Mouse (Mus musculus) NIH3T3 (cell line): ENCODE measurements around the gene Bsnd.

Experiments used
- DNase-seq: peaks from one replicate; pipeline ENCODE4 v3.0.0-alpha.2; 2012; ENCODE audit warnings: low read depth

The Bsnd gene

DNA sequence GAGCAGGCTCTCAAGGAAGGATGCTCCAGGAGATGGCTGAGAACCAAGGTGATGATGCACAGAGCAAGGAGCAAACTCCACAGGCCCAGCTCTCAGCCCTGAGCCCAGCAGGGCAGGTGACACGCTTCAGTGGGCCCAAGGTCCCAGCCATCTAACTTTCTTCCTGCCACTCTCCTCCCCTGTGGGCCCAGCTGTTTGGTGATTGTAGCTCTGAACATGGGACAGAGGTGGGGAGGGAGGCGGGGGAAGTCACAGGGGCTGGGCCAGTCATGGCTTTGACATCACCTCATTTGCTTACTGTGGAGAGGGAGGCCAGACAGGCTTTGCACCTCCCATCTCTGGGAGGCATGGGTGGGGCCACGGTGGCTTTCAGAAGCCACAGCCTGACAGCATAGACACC is at the start of gene Bsnd:
Gene Bsnd, minus strand, starts transcription at position 168 of the 400 bp plus-strand sequence.
- no peak for DNase-seq

DNA sequence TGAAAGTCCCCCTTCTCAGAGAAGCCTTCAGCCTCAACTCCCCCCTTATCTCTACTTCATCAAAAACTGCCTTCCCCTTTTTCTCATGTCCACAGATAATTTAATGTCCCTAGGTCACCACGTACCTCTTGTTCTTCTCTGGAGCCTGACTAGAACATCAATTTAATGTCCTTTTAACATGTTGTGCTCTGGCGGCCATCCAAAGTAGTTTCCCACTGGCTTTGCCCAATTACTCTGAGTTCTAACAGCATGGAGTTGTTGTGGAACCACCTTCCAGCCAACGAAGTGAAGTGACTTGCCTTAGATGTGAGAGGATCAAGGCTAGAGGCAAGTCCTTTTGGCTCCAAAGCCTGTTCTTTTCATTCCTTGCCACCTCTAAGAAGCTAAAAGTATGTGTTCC is 49.4 kb upstream of the Bsnd start:
- no peak for DNase-seq

DNA sequence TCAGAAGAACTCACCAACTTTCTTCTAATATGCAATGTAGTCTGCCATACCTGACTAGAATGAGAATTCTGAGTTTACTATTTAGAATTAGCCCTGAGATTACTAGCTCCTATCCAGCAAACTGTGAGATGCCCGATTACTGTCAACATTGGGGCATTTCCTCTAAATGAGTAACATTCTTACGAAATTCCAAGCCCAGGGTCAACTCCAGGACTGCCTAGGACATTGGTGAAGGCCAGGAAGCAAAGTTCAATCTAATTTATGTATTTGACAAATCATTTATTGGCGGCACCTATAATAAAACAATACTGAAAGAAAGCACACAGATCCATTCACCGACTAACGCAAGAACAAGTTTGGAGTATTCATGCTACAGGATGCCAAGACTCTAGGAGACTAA is 47.7 kb upstream of the Bsnd start:
- no peak for DNase-seq

DNA sequence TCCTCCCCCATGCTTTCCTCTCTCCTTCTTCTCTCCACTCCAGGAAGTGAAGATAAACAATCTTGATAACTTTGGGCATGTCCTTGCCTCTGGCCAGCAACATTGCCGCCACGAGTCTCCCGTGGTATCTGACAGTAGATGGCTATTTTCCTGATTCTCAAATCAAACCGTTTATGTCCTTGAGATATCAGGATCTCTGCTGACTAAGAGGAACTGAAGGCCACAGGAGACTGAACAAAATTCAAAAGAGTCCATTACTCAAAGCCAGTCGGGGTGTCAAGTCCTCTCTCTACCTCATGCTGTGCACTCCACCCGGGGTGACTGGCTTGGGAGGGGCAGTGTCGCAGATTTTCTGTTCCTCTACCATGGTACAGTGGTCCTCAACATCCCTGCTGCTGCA is 42.2 kb upstream of the Bsnd start:
- no peak for DNase-seq

DNA sequence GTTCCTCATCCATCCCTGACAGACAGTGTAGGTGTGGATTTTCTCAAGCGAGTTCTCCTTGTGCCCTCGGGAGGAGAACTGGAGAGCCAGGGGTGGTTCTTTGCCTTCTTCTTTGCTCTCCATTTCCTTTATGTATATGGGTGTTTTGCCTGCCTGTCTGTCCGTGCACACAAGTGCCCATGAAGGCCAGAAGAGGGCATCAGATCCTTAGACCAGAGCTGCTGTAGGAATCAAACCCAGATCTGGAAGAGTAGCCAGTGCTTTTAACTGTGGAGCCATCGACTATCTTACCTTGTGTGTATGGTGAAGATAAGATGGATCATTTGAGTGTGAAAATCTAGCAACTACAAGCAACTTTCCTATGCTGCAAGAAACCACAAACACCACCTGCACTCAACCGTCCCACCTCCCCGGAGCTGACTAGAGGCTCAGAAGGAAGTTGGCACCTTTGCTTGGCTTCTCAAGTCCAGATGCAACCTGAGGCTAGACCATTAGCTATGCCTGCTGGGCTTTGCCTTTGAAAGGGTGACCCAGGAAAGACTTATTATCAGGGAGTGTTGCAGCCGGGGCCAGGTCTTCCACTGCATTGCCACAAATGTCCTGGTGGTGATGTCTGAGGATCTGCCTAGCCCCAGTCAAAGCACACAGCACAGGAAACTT is 41.5 kb upstream of the Bsnd start:
- peak; percentile 49 for DNase-seq

DNA sequence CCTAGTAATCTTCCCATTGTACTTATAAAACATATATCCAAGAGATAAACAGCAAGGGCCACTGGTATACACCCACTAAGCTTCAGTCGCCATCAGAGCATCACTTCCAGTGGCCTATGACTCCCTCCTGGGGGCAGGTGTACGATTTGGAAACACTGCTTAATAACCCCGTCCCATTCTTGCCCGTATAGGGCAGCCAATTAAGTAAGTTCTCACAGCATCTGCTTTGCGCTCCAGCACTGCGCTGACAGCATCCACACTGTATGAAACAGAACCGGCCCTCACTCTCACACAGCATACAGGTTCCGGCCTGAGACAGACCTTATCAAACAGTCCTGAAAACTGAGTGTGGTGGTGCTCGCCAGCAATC is 38.0 kb upstream of the Bsnd start:
- DNase-seq: no peak

DNA sequence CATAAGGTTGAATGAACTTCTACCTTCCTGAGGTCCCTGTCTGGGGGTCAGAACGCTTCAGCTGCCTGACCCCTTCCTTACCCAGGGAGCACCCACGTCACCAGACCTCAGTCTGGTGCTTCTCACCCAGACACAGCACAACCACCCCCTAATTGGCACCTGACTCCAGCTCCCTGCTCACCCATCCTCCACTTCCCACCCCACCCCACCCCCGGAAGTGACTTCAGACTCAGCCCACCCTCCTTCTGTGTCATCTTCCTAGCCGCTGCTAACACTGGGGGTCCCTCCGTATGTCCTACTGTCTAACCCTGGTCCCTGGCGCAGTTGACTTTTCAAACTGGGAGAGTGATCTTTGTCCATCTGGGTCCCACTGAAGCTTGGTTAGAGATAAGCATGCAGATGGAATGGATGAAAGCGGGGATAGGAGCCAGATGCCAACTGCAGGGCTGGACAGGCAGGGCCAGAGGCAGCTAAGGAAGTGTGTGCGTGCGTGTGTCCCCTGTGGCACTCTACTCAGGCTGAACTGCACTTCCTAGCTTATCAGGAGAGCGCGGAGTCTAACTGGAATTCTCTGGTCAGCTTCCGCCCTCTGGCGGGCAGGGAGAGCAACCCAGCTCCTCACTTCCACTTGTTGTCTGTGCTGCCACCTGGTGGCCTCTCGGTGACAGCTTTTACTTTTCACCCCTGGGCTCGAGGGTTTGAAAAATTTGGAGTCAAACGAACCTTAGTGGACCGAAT is 37.5 kb upstream of the Bsnd start:
- peak; percentile 98 for DNase-seq

DNA sequence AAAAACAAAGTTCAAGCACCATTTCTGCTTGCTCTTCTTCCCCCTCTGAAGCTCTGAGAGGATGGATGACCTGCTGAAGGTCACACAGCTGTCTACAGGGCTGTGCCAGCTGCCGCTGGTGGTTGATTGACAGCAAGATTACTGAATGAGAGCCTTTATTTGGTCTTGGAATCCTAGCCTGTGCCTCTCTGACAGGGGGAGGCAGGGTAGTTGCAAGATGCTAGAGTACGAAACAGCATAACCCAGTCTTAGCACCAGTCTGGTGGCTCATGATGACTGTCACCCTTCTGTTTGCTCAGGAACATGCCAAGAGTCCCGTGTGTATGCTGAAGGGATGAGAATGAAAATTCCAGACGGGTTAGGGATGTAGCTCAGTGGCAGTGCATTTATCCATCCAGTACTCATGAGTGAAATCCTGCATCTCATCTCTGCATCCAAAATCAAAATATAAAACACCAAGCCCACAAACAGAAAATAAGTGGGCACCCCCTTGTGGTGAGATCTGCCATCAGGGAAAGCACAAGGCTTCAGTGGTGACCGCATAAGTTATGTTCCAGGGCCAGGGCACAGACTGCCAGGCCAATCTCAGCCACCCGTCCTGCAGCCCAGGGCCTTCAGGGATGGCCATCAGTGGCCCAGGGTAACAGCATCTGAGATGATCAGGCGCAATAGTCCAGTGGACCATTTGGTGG is 35.9 kb upstream of the Bsnd start:
- peak; percentile 59 for DNase-seq

DNA sequence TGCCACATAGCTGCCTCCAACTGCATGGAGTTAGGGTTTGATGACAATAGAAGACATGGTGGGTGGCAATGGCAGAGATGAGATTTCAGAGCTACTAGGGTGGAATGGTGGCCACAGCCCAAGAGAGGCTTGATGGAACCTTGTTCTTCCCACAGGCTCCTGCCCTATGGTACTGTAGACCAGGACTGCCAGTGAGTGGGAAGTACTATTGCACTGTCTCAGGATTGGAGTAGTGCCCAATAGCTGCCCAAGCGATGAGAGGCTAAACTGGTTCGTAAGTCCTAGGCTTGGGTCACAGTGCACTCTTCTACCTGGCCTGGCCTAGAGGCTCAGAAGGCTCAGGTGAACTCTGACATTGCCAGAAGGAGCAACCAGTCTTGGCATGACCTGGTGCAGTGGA is 32.9 kb upstream of the Bsnd start:
- no peak for DNase-seq

DNA sequence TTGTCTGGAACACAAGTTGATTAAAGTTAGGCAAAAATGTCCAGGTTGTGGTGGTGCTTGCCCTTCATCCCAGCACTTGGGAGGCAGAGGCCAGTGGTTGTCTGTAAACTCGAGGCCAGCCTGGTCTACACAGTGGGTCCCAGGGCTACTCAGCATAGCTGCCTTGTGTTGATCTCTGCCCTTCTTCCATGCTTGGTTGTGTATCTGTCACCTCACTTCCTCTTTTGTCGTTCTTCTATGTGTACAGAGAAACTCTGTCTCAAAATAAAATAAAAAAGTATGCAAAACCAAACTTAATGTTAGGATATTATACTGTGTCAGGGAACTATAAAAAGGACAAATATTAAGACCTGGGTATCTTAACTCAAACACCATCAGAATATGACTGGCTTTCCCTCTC is 32.0 kb upstream of the Bsnd start:
- DNase-seq: no peak

DNA sequence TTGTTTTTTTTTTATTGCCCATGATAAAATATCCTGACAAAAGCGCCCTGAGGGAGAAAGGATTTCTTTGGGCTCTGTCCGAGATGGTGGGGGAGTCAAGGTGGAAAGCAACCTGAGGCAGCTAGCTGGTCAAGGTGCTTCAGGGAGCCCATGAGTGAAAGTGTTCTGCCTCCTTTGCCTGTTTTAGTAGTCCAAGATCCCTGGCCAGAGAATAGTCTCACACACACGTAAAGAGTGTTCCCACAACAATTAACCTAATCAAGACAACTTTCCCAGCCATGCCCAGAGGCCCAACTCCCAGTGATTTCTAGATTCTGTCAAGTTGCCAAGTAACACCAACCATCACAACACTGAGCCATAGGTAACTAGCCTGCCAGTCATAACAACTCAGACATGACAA is 30.5 kb upstream of the Bsnd start:
- DNase-seq: no peak

DNA sequence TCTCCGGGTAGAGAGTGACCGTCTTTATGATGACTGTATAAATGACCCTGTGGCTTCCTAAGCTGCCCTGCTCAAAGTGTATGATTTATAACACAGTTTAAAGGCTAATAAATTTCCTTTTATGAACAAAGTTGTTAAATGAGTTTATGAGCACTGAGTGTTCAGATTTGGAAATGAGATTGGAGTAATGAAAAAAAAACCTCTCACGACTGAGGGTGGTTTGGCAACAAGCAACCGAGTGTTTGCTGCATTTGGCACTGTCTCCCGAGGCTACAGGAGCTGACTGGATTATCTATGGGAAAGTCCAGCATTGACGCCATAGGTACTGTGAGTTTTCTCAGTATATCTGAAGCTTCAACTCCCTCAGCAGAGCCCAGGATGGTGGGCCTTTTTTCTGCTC is 22.5 kb upstream of the Bsnd start:
- peak; percentile 27 for DNase-seq

DNA sequence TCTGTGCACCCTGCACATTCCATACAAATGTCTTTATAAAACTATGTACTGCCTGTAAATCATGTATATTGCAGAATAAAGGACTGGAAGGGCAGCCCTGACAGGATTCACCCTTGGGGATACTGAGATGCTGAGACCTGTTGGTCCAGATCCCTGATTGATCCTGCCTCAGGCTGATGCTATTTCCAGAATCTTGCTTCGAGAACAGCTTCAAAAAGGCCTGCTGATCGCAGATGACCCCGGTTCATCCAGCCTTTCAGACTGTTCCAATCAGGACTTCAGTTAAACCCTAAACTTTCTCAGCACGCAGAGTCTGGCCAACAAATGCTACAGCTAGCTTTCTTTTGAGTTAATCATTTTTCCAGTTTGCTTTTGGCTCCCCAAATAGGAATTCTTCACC is 17.8 kb upstream of the Bsnd start:
- DNase-seq: no peak

DNA sequence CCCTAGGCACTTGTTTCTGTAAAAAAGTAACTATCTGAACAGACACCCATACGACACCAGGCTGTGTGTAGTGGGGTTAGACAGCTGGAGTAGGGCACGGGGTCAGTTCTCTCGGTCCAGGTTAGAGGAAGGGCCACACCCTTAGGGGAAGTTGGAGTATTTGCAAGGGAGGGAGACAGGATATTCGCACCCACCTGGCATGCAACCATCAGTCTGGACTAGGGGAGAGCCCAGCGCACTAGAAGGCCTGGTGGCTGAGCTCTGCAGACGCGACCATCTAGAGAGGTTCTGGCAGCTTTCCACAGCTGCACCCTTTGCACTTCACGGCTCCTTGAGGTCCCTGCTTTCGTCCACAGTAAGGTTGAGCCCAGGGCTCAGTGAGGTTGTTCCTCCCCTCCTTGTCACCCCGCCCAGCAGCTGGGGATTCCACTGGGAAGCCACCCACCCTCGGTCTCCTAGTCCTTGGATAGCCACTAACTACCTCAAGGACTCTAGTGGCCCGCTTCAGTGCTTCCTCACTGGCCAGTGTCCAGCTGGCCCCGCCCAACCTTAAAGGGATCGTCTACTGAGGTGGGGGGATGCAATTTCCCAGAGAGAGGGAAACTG is 13.5 kb upstream of the Bsnd start:
- no peak for DNase-seq

DNA sequence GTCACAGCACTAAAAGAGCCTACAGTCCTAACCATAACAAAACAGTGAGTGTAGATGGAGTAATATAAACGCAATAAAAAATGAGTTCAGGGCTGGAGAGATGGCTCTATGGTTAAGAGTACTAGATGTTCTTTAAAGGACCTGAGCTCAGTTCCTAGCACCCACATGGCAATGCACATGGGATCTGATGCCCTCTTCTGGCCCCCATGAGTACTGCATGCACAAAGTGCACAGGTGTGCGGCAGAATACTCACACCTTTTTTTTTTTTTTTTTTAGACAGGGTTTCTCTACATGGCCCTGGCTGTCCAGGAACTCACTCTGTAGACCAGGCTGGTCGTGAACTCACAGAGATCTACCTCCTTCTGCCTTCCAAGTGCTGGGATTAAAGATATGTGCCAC is 11.5 kb upstream of the Bsnd start:
- DNase-seq: no peak

DNA sequence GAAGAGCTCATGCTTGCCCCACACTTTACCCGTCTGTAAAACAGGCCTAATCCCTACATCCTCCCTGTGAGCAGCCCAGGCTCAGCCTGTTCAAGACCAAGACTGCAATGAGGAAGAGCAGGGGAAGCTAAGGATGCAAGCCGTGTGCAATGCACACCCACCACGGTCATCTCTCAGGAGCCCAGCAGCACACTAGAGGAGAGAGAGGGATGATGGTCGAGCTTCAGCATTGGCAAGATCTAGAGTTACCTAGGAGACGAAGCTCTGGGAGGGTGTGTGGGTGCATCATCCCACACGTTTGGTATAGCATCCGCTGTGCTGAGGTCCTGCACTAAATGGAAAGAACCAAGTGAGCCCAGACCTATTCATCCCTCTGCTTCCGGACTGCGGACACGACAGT is 8.0 kb upstream of the Bsnd start:
- DNase-seq: no peak

DNA sequence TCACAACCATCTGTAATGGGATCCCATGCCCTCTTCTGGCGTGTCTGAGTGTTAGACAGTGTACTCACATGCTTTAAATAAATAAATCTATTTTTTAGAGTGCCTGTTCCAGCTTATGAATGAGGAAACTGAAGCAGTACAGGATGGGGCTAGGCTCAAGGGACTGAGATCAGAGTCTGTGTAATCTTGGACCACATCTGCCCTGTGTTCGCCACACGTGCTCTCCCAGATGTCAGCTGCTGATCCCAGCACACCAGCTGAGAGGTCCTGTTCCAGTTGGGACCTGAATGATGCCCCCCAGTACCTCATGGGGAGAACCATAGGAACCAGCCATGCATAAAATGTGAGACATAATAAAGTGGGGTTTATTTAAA is 6.4 kb upstream of the Bsnd start:
- peak; percentile 9 for DNase-seq

DNA sequence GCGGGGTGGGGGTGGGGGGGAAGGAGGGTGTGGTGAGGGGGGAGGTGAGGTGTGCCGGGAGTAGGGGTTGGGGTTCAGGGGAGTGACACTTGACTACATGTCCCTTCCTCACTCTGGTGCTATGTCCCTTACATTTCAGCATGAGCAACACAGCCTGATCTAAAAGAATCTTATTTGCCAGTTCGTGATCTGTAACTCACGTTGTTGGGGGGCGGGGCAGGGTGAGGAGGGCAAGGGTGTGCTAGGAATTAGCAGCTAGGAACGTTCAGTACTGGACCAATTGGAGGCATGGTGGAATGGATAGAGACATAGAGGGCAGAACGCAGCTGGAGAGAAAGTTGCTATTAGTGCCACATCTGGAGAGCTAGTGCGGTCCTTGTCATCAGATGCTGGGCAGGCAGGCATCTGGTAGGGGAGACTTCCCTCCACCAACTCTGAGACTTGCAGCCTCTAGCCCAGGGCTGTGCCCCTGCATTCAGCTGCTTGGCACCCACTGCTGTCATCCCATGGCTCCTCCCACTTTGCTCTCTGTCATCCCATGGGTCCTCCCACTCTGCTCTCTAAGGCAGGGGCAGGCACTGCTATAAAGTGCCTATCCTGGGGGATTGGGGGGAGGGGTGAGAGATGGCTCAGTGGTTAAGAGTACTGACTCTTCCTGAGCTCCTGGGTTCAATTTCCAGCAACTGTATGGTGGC is 5.8 kb upstream of the Bsnd start:
- no peak for DNase-seq

DNA sequence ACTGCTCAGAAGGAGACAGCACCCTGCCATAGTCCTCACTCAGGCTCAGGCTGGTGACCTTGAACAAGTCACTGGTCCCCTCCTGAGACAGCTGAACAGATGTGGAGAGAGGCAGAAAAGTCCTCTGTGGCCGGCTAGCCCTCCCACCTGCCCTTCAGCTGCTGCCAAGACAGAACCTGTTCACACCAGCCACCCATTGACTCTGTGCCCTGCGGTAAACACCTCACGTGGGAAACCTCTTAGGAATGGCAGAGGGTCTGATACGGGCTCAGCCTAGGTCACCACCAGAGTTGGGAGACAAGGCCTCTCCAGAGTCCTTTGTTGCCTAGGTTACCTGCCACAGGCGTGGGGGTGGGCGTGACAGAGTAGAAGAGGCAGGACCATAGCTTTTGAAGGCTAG is 4.8 kb upstream of the Bsnd start:
- no peak for DNase-seq

DNA sequence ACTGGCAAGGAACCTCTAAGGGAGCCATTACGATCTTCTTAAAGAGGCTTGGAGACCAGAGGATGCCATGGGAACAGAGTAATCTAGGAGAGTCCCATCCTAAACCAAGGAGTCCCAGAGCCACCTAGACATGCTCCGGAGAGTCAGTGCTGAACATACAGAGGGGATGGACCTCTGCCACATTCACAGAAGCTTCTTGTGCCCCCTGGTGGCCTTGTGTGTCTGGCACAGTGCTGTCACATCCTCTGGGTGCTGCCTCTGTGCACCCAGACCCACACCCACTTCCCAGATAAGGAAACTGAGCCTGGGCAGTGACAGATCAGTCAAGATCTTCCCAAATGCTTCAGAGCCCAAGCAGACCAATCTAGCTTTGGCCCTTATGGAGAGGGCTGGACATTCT is 1.6 kb upstream of the Bsnd start:
- DNase-seq: peak; percentile 34

DNA sequence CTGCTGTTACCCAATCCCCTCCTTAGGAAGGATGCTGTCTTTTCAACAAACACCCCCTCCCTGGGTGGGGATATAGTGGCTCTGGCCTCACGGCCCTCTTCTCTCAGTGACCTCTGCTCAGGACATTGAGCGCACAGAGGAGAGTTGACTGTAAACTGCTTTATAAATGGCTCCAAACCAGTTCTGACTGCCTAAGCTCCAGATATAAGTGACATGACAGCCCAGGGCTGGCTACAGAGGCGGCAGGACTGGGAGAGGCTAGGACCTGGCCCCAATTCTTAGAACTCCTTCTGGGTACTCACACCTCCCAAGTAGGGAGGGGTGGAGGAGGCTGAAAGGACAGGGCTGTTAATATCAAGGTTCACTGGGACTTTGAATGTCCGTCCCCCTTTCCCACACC is 1.5 kb downstream of the Bsnd start:
- no peak for DNase-seq

DNA sequence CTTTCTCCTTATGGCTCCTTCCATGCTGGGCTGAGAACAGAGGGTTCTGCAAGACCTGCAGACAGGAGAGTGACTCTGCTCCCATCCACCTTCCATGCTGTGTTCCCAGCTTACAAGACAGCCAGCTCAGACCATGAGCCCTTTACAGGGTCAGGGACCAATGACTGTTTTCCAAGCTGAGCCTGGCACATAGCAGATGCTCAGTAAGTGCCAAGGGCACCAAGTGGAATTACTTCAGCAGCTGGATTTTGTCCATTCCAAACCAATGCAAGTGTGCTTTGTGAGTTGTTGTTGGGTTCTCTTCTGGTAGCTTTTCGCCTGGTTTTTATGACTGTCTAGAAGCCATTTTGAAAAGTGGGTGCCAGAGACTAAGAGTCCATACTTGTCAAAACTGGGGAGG is 8.3 kb downstream of the Bsnd start:
- DNase-seq: no peak
